In the genomic region with DNA sequence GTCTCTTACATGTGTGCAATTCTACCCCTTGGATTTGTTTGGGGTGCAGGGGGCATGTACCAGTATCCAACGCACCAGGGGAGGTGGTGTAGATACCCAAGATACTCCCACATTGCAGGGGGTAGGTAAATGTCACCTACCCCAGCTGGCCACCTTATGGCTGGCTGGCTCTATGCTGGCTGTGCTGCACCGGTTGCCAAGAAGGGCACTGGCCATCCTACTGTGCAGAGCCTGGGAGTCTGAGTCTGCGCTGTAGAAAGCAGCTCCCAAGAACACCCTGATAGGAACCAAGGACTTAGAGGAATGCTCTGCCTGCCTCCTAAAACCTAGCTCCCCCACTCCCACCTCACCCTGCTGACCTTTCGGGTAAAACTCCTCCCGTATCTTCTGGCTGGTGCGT, we compare ENCODE assay signal across 24 mouse cellular contexts. TPM values are rescaled to one million over a fixed set of nuclear protein-coding genes. Genes with fewer than 3 reads are reported as not detected.
DNase-seq lines count a peak whose midpoint lies in the region; ATAC-seq and TF ChIP-seq lines count a peak whose summit lies in the region.
"Had no signal": no experiment of that assay in that cellular context is flagged by ENCODE, and none has a peak within 500 bp of the region (broad histone marks: within the 10 kb centered on the region; RNA-seq: fewer than 3 reads in every experiment).

No protein-coding gene starts in this region.

- no peak for ATAC-seq in midbrain, embryonic 13.5 days
- no peak for ATAC-seq in midbrain, postnatal 0 days (ENCODE audit: low FRiP score)
- no peak for ATAC-seq in midbrain, embryonic 15.5 days (replicated peaks)
- ATAC-seq: activated CD4-positive, CD25-positive, alpha-beta regulatory T cell, adult 4 months; Patski had no signal

- peaks cover 63% of the 10 kb centered on the region for H3K4me1 ChIP-seq in midbrain, embryonic 13.5 days (replicated peaks)
- peaks cover 17% of the 10 kb centered on the region for H3K4me1 ChIP-seq in midbrain, postnatal 0 days (ENCODE audit: insufficient read depth, low read length)
- peaks cover 73% of the 10 kb centered on the region for H3K4me1 ChIP-seq in hindbrain, embryonic 10.5 days (replicated peaks)
- H3K4me1 ChIP-seq in midbrain, embryonic 15.5 days = peaks cover 52% of the 10 kb centered on the region

- no peak for TF ChIP-seq CTCF in midbrain, postnatal 0 days (IDR thresholded peaks at IDR 0.05)

- no peaks in the 10 kb centered on the region for H3K27me3 ChIP-seq in midbrain, embryonic 13.5 days
- H3K27me3 ChIP-seq in midbrain, postnatal 0 days (ENCODE audit: insufficient read depth, low read length) = no peaks in the 10 kb centered on the region
- H3K27me3 ChIP-seq in hindbrain, embryonic 10.5 days (ENCODE audit: insufficient read depth, poor library complexity, severe bottlenecking) = no peaks in the 10 kb centered on the region
- no peaks in the 10 kb centered on the region for H3K27me3 ChIP-seq in midbrain, embryonic 15.5 days (replicated peaks)
- H3K27me3 ChIP-seq: Patski had no signal

- 84% methylated on average over 6 of the region's 6 CpGs for WGBS in midbrain, embryonic 13.5 days
- 80% methylated on average over 6 of the region's 6 CpGs for WGBS in midbrain, postnatal 0 days
- 85% methylated on average over 6 of the region's 6 CpGs for WGBS in hindbrain, embryonic 10.5 days
- WGBS in midbrain, embryonic 15.5 days = 84% methylated on average over 6 of the region's 6 CpGs

- peak overlapping the region; percentile 87 for H3K27ac ChIP-seq in midbrain, embryonic 13.5 days
- no peak overlapping the region; the same call in 1 of the 2 replicates for H3K27ac ChIP-seq in midbrain, postnatal 0 days (ENCODE audit: low read depth, low read length)
- H3K27ac ChIP-seq in hindbrain, embryonic 10.5 days = peak overlapping the region; percentile 12; the same call in 1 of the 2 replicates
- H3K27ac ChIP-seq in midbrain, embryonic 15.5 days = peak overlapping the region; percentile 43; the same call in 1 of the 2 replicates

- no peak overlapping the region for H3K4me2 ChIP-seq in midbrain, embryonic 13.5 days (replicated peaks)
- no peak overlapping the region for H3K4me2 ChIP-seq in midbrain, postnatal 0 days (ENCODE audit: low read depth, low read length, poor library complexity, severe bottlenecking)
- H3K4me2 ChIP-seq in midbrain, embryonic 15.5 days = no peak overlapping the region
- H3K4me2 ChIP-seq: forebrain, embryonic 12.5 days; heart, embryonic 11.5 days; lung, embryonic 14.5 days had no signal

- no peak overlapping the region for H3K4me3 ChIP-seq in midbrain, embryonic 13.5 days (replicated peaks)
- no peak overlapping the region for H3K4me3 ChIP-seq in midbrain, postnatal 0 days (ENCODE audit: low read depth, low read length)
- H3K4me3 ChIP-seq in hindbrain, embryonic 10.5 days = no peak overlapping the region
- no peak overlapping the region for H3K4me3 ChIP-seq in midbrain, embryonic 15.5 days
- H3K4me3 ChIP-seq: forebrain, embryonic 12.5 days; myocyte had no signal

- DNase-seq in midbrain, postnatal 0 days (ENCODE audit: low spot score) = no peak
- DNase-seq in cerebellum, adult 9-10 months = peak; percentile 85
- DNase-seq in hindbrain, embryonic 10.5 days (ENCODE audit: low spot score) = no peak
- no peak for DNase-seq in spleen, postnatal 10 days (ENCODE audit: low spot score in 2 of 2)
- no peak for DNase-seq in thymus, postnatal 10 days (ENCODE audit: low spot score in 2 of 2)
- DNase-seq in kidney, postnatal 14 days = no peak
- DNase-seq: adrenal gland, postnatal 14 days; heart, postnatal 14 days; kidney, adult 9 months; kidney, postnatal 4 days; layer of hippocampus, postnatal 36 days; left cerebral cortex, postnatal 4 days; lung, embryonic 14.5 days; thymus, postnatal 4 days had no signal

- no peaks in the 10 kb centered on the region for H3K9me3 ChIP-seq in midbrain, embryonic 13.5 days
- H3K9me3 ChIP-seq in midbrain, postnatal 0 days (ENCODE audit: low read length) = no peaks in the 10 kb centered on the region
- no peaks in the 10 kb centered on the region for H3K9me3 ChIP-seq in hindbrain, embryonic 10.5 days
- no peaks in the 10 kb centered on the region for H3K9me3 ChIP-seq in midbrain, embryonic 15.5 days
- H3K9me3 ChIP-seq: forebrain, embryonic 12.5 days had no signal

- peaks cover 41% of the 10 kb centered on the region for H3K36me3 ChIP-seq in midbrain, embryonic 13.5 days
- H3K36me3 ChIP-seq in midbrain, postnatal 0 days (ENCODE audit: insufficient read depth, low read length) = peaks cover 25% of the 10 kb centered on the region
- H3K36me3 ChIP-seq in hindbrain, embryonic 10.5 days = peaks cover 71% of the 10 kb centered on the region
- 0 out of 2 replicates have a peak, but pooled peaks cover 7% of the 10 kb centered on the region for H3K36me3 ChIP-seq in midbrain, embryonic 15.5 days (replicated peaks)

- H3K9ac ChIP-seq in midbrain, embryonic 13.5 days (replicated peaks) = no peak overlapping the region
- no peak overlapping the region for H3K9ac ChIP-seq in midbrain, postnatal 0 days (replicated peaks; ENCODE audit: low read length, poor library complexity, severe bottlenecking)
- no peak overlapping the region for H3K9ac ChIP-seq in midbrain, embryonic 15.5 days
- H3K9ac ChIP-seq: forebrain, embryonic 12.5 days; lung, embryonic 14.5 days had no signal

RNA-seq across cellular contexts. Expression of a gene that starts 16.0 kb away (rescaled TPM):
- polyA plus RNA-seq in midbrain, embryonic 13.5 days (2015; fragmentation: Nextera tagmentation; extraction: Ambion mirVana) = 7.1 and 10.2 TPM in 2 replicates
- 95.6 and 138 TPM in 2 replicates for total RNA-seq in midbrain, postnatal 0 days (2014; rRNA removed)
- polyA plus RNA-seq in midbrain, postnatal 0 days (2015; fragmentation: Nextera tagmentation; extraction: Ambion mirVana) = 9.2 and 11.6 TPM in 2 replicates
- polyA plus RNA-seq in hindbrain, embryonic 10.5 days (2016; fragmentation: Nextera tagmentation; extraction: Ambion mirVana) = 8.8 and 9.6 TPM in 2 replicates
- polyA plus RNA-seq in midbrain, embryonic 15.5 days (2015; fragmentation: Nextera tagmentation; extraction: Ambion mirVana) = 12.0 and 13.3 TPM in 2 replicates

RNA-seq across cellular contexts. Expression of a gene that starts 37.5 kb away (rescaled TPM):
- 0.13 and 0.15 TPM in 2 replicates for polyA plus RNA-seq in midbrain, embryonic 13.5 days (2015; fragmentation: Nextera tagmentation; extraction: Ambion mirVana)
- 0.24 and 0.33 TPM in 2 replicates for total RNA-seq in midbrain, postnatal 0 days (2014; rRNA removed)
- 0.11 and 0.16 TPM in 2 replicates for polyA plus RNA-seq in midbrain, postnatal 0 days (2015; fragmentation: Nextera tagmentation; extraction: Ambion mirVana)
- polyA plus RNA-seq in hindbrain, embryonic 10.5 days (2016; fragmentation: Nextera tagmentation; extraction: Ambion mirVana) = 0.04 TPM in 1 of 2 replicates, not detected in the other
- 0.08 and 0.13 TPM in 2 replicates for polyA plus RNA-seq in midbrain, embryonic 15.5 days (2015; fragmentation: Nextera tagmentation; extraction: Ambion mirVana)
- total RNA-seq: adrenal gland, postnatal 14 days; layer of hippocampus, postnatal 36 days; liver, adult 2 months had no signal
- polyA plus RNA-seq: activated CD4-positive, CD25-positive, alpha-beta regulatory T cell, adult 4 months; heart, embryonic 11.5 days; liver, adult 2 months; lung, embryonic 14.5 days had no signal

RNA-seq across cellular contexts. Expression of a gene that starts 39.5 kb away (rescaled TPM):
- 0.20 and 0.39 TPM in 2 replicates for polyA plus RNA-seq in midbrain, embryonic 13.5 days (2015; fragmentation: Nextera tagmentation; extraction: Ambion mirVana)
- total RNA-seq in midbrain, postnatal 0 days (2014; rRNA removed) = not detected in 2 replicates
- 0.41 and 0.44 TPM in 2 replicates for polyA plus RNA-seq in midbrain, postnatal 0 days (2015; fragmentation: Nextera tagmentation; extraction: Ambion mirVana)
- polyA plus RNA-seq in hindbrain, embryonic 10.5 days (2016; fragmentation: Nextera tagmentation; extraction: Ambion mirVana) = not detected in 2 replicates
- polyA plus RNA-seq in midbrain, embryonic 15.5 days (2015; fragmentation: Nextera tagmentation; extraction: Ambion mirVana) = 0.30 and 0.32 TPM in 2 replicates
- total RNA-seq: layer of hippocampus, postnatal 36 days; liver, adult 2 months had no signal
- polyA plus RNA-seq: heart, embryonic 11.5 days; intestine, embryonic 14.5 days; liver, adult 2 months; lung, embryonic 14.5 days had no signal

RNA-seq across cellular contexts. Expression of a gene that starts 54.3 kb away (rescaled TPM):
- not detected in 2 replicates for polyA plus RNA-seq in midbrain, embryonic 13.5 days (2015; fragmentation: Nextera tagmentation; extraction: Ambion mirVana)
- total RNA-seq in midbrain, postnatal 0 days (2014; rRNA removed) = 0.49 and 0.61 TPM in 2 replicates
- polyA plus RNA-seq in midbrain, postnatal 0 days (2015; fragmentation: Nextera tagmentation; extraction: Ambion mirVana) = 0.43 and 0.82 TPM in 2 replicates
- polyA plus RNA-seq in hindbrain, embryonic 10.5 days (2016; fragmentation: Nextera tagmentation; extraction: Ambion mirVana) = not detected in 2 replicates
- polyA plus RNA-seq in midbrain, embryonic 15.5 days (2015; fragmentation: Nextera tagmentation; extraction: Ambion mirVana) = 0.17 and 0.20 TPM in 2 replicates
- total RNA-seq: adrenal gland, postnatal 14 days; gastrocnemius, postnatal 4 days; layer of hippocampus, postnatal 36 days had no signal
- polyA plus RNA-seq: activated CD4-positive, CD25-positive, alpha-beta regulatory T cell, adult 4 months; forebrain, embryonic 12.5 days; heart, embryonic 11.5 days; liver, adult 2 months; lung, embryonic 14.5 days; myocyte; Patski had no signal

RNA-seq across cellular contexts. Expression of a gene that starts 54.7 kb away (rescaled TPM):
- 0.04 TPM in 1 of 2 replicates, not detected in the other for polyA plus RNA-seq in midbrain, embryonic 13.5 days (2015; fragmentation: Nextera tagmentation; extraction: Ambion mirVana)
- 0.05 and 0.14 TPM in 2 replicates for total RNA-seq in midbrain, postnatal 0 days (2014; rRNA removed)
- polyA plus RNA-seq in midbrain, postnatal 0 days (2015; fragmentation: Nextera tagmentation; extraction: Ambion mirVana) = 0.09 and 0.17 TPM in 2 replicates
- not detected in 2 replicates for polyA plus RNA-seq in hindbrain, embryonic 10.5 days (2016; fragmentation: Nextera tagmentation; extraction: Ambion mirVana)
- not detected in 2 replicates for polyA plus RNA-seq in midbrain, embryonic 15.5 days (2015; fragmentation: Nextera tagmentation; extraction: Ambion mirVana)
- total RNA-seq: liver, adult 2 months had no signal
- polyA plus RNA-seq: activated CD4-positive, CD25-positive, alpha-beta regulatory T cell, adult 4 months; forebrain, embryonic 12.5 days had no signal
